Mouse (Mus musculus): Measurements from ENCODE around the gene Arnt2.

The Arnt2 gene

GRCm38 (mm10) chr7:84231396-84231795, 178.6 kb downstream of the Arnt2 start:
- DNase-seq: no peak

- DNase-seq: no peak
Observed at GRCm38 (mm10) chr7:84227652-84228051, 182.3 kb downstream of the Arnt2 start.

- DNase-seq: no peak
Observed at GRCm38 (mm10) chr7:84226909-84227308, 183.1 kb downstream of the Arnt2 start.

- peak; percentile 45 to 73 for DNase-seq
Observed at GRCm38 (mm10) chr7:84212112-84212511, 197.9 kb downstream of the Arnt2 start.

- peak in 1 of 2 experiments; percentile 23 for DNase-seq
Observed at GRCm38 (mm10) chr7:84210585-84211291, 199.2 kb downstream of the Arnt2 start.

- DNase-seq: no peak
Observed at GRCm38 (mm10) chr7:84203981-84204380, 206.0 kb downstream of the Arnt2 start.

- DNase-seq: peak; percentile 65 to 76
Observed at GRCm38 (mm10) chr7:84201151-84202068, 208.6 kb downstream of the Arnt2 start.

- DNase-seq: no peak
Observed at GRCm38 (mm10) chr7:84197208-84197860, 212.6 kb downstream of the Arnt2 start.
